Mouse (Mus musculus): Measurements from ENCODE around the gene Fancc.

Gene Fancc

GRCm38 (mm10) chr13:63291016-63291415, 206.1 kb downstream of the Fancc start:
- Histone ChIP-seq H3K27me3 (ENCODE audit: insufficient read depth, low read length) (no peaks in the 10 kb centered on the region), H3K4me1 (replicated peaks; ENCODE audit: low read depth, low read length) (peaks cover 98% of the 10 kb centered on the region), H3K4me3 (replicated peaks; ENCODE audit: low read length) (no peak overlapping the region), H3K36me3 (ENCODE audit: insufficient read depth, low read length) (peaks cover 74% of the 10 kb centered on the region), H3K9me3 (ENCODE audit: low read length) (no peaks in the 10 kb centered on the region)
- TF ChIP-seq POU5F1 (IDR thresholded peaks at IDR 0.05; ENCODE audit: borderline replicate concordance, low read length) = no peak
- TF ChIP-seq CTCF (conservative IDR thresholded peaks at IDR 0.05; ENCODE audit: low read length) = no peak
- no peak for TF ChIP-seq NANOG (IDR thresholded peaks at IDR 0.05; ENCODE audit: borderline replicate concordance, low read length)

- Histone ChIP-seq H3K4me1 (replicated peaks; ENCODE audit: low read depth, low read length) (peaks cover 95% of the 10 kb centered on the region), H3K27me3 (ENCODE audit: insufficient read depth, low read length) (no peaks in the 10 kb centered on the region), H3K4me3 (replicated peaks; ENCODE audit: low read length) (no peak overlapping the region), H3K36me3 (ENCODE audit: insufficient read depth, low read length) (peaks cover 73% of the 10 kb centered on the region), H3K9me3 (ENCODE audit: low read length) (no peaks in the 10 kb centered on the region)
- no peak for TF ChIP-seq CTCF (conservative IDR thresholded peaks at IDR 0.05; ENCODE audit: low read length)
- no peak for TF ChIP-seq NANOG (IDR thresholded peaks at IDR 0.05; ENCODE audit: borderline replicate concordance, low read length)
- no peak for TF ChIP-seq POU5F1 (IDR thresholded peaks at IDR 0.05; ENCODE audit: borderline replicate concordance, low read length)
Observed at GRCm38 (mm10) chr13:63290126-63290525, 207.0 kb downstream of the Fancc start.

- no peak for TF ChIP-seq CTCF (conservative IDR thresholded peaks at IDR 0.05; ENCODE audit: low read length)
- no peak for TF ChIP-seq NANOG (IDR thresholded peaks at IDR 0.05; ENCODE audit: borderline replicate concordance, low read length)
- no peak for TF ChIP-seq POU5F1 (IDR thresholded peaks at IDR 0.05; ENCODE audit: borderline replicate concordance, low read length)
- H3K9me3 ChIP-seq (ENCODE audit: low read length) = no peaks in the 10 kb centered on the region
- H3K36me3 ChIP-seq (ENCODE audit: insufficient read depth, low read length) = peaks cover 73% of the 10 kb centered on the region
- H3K27me3 ChIP-seq (ENCODE audit: insufficient read depth, low read length) = no peaks in the 10 kb centered on the region
- H3K4me3 ChIP-seq (replicated peaks; ENCODE audit: low read length) = no peak overlapping the region
- peaks cover 91% of the 10 kb centered on the region for H3K4me1 ChIP-seq (replicated peaks; ENCODE audit: low read depth, low read length)
Observed at GRCm38 (mm10) chr13:63289687-63290086, 207.4 kb downstream of the Fancc start.

GRCm38 (mm10) chr13:63289152-63289551, 207.9 kb downstream of the Fancc start:
- H3K4me3 ChIP-seq (replicated peaks; ENCODE audit: low read length) = no peak overlapping the region
- peaks cover 75% of the 10 kb centered on the region for H3K36me3 ChIP-seq (ENCODE audit: insufficient read depth, low read length)
- H3K9me3 ChIP-seq (ENCODE audit: low read length) = no peaks in the 10 kb centered on the region
- TF ChIP-seq NANOG (IDR thresholded peaks at IDR 0.05; ENCODE audit: borderline replicate concordance, low read length) (no peak), POU5F1 (IDR thresholded peaks at IDR 0.05; ENCODE audit: borderline replicate concordance, low read length) (no peak), CTCF (conservative IDR thresholded peaks at IDR 0.05; ENCODE audit: low read length) (no peak)
- no peaks in the 10 kb centered on the region for H3K27me3 ChIP-seq (ENCODE audit: insufficient read depth, low read length)
- H3K4me1 ChIP-seq (replicated peaks; ENCODE audit: low read depth, low read length) = peaks cover 86% of the 10 kb centered on the region

GRCm38 (mm10) chr13:63286483-63287102, 210.5 kb downstream of the Fancc start:
- Histone ChIP-seq H3K4me3 (replicated peaks; ENCODE audit: low read length) (no peak overlapping the region), H3K9me3 (ENCODE audit: low read length) (no peaks in the 10 kb centered on the region), H3K4me1 (replicated peaks; ENCODE audit: low read depth, low read length) (peaks cover 78% of the 10 kb centered on the region), H3K36me3 (ENCODE audit: insufficient read depth, low read length) (peaks cover 94% of the 10 kb centered on the region), H3K27me3 (ENCODE audit: insufficient read depth, low read length) (no peaks in the 10 kb centered on the region)
- no peak for TF ChIP-seq CTCF (conservative IDR thresholded peaks at IDR 0.05; ENCODE audit: low read length)
- TF ChIP-seq NANOG (IDR thresholded peaks at IDR 0.05; ENCODE audit: borderline replicate concordance, low read length) = no peak
- TF ChIP-seq POU5F1 (IDR thresholded peaks at IDR 0.05; ENCODE audit: borderline replicate concordance, low read length) = no peak

GRCm38 (mm10) chr13:63284748-63285147, 212.3 kb downstream of the Fancc start:
- no peaks in the 10 kb centered on the region for H3K9me3 ChIP-seq (ENCODE audit: low read length)
- no peaks in the 10 kb centered on the region for H3K27me3 ChIP-seq (ENCODE audit: insufficient read depth, low read length)
- H3K4me1 ChIP-seq (replicated peaks; ENCODE audit: low read depth, low read length) = peaks cover 78% of the 10 kb centered on the region
- no peak overlapping the region for H3K4me3 ChIP-seq (replicated peaks; ENCODE audit: low read length)
- TF ChIP-seq POU5F1 (IDR thresholded peaks at IDR 0.05; ENCODE audit: borderline replicate concordance, low read length) (no peak), CTCF (conservative IDR thresholded peaks at IDR 0.05; ENCODE audit: low read length) (no peak), NANOG (IDR thresholded peaks at IDR 0.05; ENCODE audit: borderline replicate concordance, low read length) (no peak)
- peaks cover 79% of the 10 kb centered on the region for H3K36me3 ChIP-seq (ENCODE audit: insufficient read depth, low read length)

GRCm38 (mm10) chr13:63283236-63283635, 213.8 kb downstream of the Fancc start:
- peaks cover 64% of the 10 kb centered on the region for H3K36me3 ChIP-seq (ENCODE audit: insufficient read depth, low read length)
- no peak for TF ChIP-seq NANOG (IDR thresholded peaks at IDR 0.05; ENCODE audit: borderline replicate concordance, low read length)
- no peak for TF ChIP-seq CTCF (conservative IDR thresholded peaks at IDR 0.05; ENCODE audit: low read length)
- no peak for TF ChIP-seq POU5F1 (IDR thresholded peaks at IDR 0.05; ENCODE audit: borderline replicate concordance, low read length)
- H3K27me3 ChIP-seq (ENCODE audit: insufficient read depth, low read length) = no peaks in the 10 kb centered on the region
- peaks cover 79% of the 10 kb centered on the region for H3K4me1 ChIP-seq (replicated peaks; ENCODE audit: low read depth, low read length)
- no peaks in the 10 kb centered on the region for H3K9me3 ChIP-seq (ENCODE audit: low read length)
- no peak overlapping the region for H3K4me3 ChIP-seq (replicated peaks; ENCODE audit: low read length)

GRCm38 (mm10) chr13:63281206-63281605, 215.9 kb downstream of the Fancc start:
- H3K36me3 ChIP-seq (ENCODE audit: insufficient read depth, low read length) = peaks cover 64% of the 10 kb centered on the region
- no peak for TF ChIP-seq POU5F1 (IDR thresholded peaks at IDR 0.05; ENCODE audit: borderline replicate concordance, low read length)
- H3K27me3 ChIP-seq (ENCODE audit: insufficient read depth, low read length) = no peaks in the 10 kb centered on the region
- H3K4me1 ChIP-seq (replicated peaks; ENCODE audit: low read depth, low read length) = peaks cover 80% of the 10 kb centered on the region
- H3K9me3 ChIP-seq (ENCODE audit: low read length) = no peaks in the 10 kb centered on the region
- H3K4me3 ChIP-seq (replicated peaks; ENCODE audit: low read length) = peak overlapping the region; percentile 53; the same call in 1 of the 2 replicates

GRCm38 (mm10) chr13:63280344-63280743, 216.7 kb downstream of the Fancc start:
- Histone ChIP-seq H3K27me3 (ENCODE audit: insufficient read depth, low read length) (no peaks in the 10 kb centered on the region), H3K4me3 (replicated peaks; ENCODE audit: low read length) (peak overlapping the region; percentile 53)

More at GRCm38 (mm10) chr13:63280344-63280743, 216.7 kb downstream of the Fancc start:
- no peaks in the 10 kb centered on the region for H3K9me3 ChIP-seq (ENCODE audit: low read length)
- H3K4me1 ChIP-seq (replicated peaks; ENCODE audit: low read depth, low read length) = peaks cover 83% of the 10 kb centered on the region
- peaks cover 65% of the 10 kb centered on the region for H3K36me3 ChIP-seq (ENCODE audit: insufficient read depth, low read length)
- TF ChIP-seq CTCF (conservative IDR thresholded peaks at IDR 0.05; ENCODE audit: low read length) (no peak), NANOG (IDR thresholded peaks at IDR 0.05; ENCODE audit: borderline replicate concordance, low read length) (no peak), POU5F1 (IDR thresholded peaks at IDR 0.05; ENCODE audit: borderline replicate concordance, low read length) (no peak)
